8 mouse cellular contexts compared by ENCODE assay signal in the genomic region with DNA sequence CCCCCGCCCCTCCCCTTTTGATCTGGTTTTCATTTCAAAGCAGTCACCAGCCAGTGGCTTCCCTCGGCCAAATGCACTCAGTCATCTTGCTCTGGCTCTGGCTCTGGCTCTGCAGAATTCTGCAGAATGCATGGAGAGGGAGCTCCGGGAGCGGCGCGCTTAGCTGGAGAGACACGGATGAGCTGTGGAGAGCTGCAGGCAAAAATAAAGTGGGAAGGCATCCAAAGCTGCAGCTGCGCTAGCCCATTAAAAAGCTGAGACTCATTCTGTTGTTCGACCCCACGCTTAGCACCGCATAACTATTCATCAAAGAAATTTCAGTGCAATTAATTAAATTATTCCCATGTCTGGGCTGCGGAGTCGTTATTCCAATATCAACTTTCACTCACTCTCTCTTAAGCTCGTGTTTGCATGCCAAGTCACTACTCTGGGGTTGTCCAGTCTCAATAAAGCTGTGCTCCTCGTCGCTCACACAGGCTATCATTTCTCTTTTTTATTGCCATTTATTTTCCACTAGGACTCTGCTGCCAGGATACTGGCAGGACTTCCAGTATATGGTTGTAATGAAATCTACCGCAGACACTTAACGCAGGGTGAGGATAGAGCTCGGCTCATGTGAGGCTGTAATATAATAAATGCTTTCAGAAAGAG.
DNase-seq lines count a peak whose midpoint lies in the region; TF ChIP-seq lines count a peak whose summit lies in the region.

No protein-coding gene starts in this region.

- H3K4me3 ChIP-seq in C2C12 (ENCODE audit: insufficient read depth, poor library complexity, severe bottlenecking) = no peak overlapping the region

- TF ChIP-seq CTCF in C2C12 (IDR thresholded peaks at IDR 0.05; ENCODE audit: control insufficient read depth, insufficient read depth, insufficient read length) = no peak

- H3K36me3 ChIP-seq in C2C12 (ENCODE audit: control insufficient read depth, insufficient read depth) = no peaks in the 10 kb centered on the region

- H3ac ChIP-seq in C2C12 (ENCODE audit: control insufficient read depth, insufficient read length, low read depth) = no peak overlapping the region

- no peaks in the 10 kb centered on the region for H3K79me2 ChIP-seq in C2C12 (ENCODE audit: control insufficient read depth, insufficient read depth)

- no peaks in the 10 kb centered on the region for H3K79me3 ChIP-seq in C2C12 (ENCODE audit: low read depth)

- intact Hi-C loops in heart, postnatal 36 days (cut with DNase I) = no loop called here

- peak; percentile 79 to 85 for DNase-seq in cerebellum, postnatal 10 days
- DNase-seq in frontal cortex, postnatal 10 days (ENCODE audit: low spot score in 2 of 2) = peak; percentile 53 to 63
- DNase-seq in heart, postnatal 36 days = peak; percentile 26 to 39
- peak; percentile 82 for DNase-seq in layer of hippocampus, adult 9-11 months
- DNase-seq in lung, postnatal 4 days = peak; percentile 46 to 77
- peak; percentile 68 for DNase-seq in right cerebral cortex, postnatal 4 days
- DNase-seq in c-Kit-positive CD71-positive TER-119-positive erythroid progenitor cells, embryonic 14.5 days (ENCODE audit: low spot score) = no peak

- no peaks in the 10 kb centered on the region for H3K27me3 ChIP-seq in C2C12 (ENCODE audit: control insufficient read depth, insufficient read depth, insufficient read length)

TF ChIP-seq in C2C12, 6 proteins besides CTCF, POLR2A, EP300 and RAD21:
- no peak for TF ChIP-seq MAX (IDR thresholded peaks at IDR 0.05)
- TF ChIP-seq MYOD1 (IDR thresholded peaks at IDR 0.05; ENCODE audit: control insufficient read depth, insufficient read length, low read depth) = peak; percentile 63
